Mouse (Mus musculus) 416B (cell line): ENCODE measurements around the gene Suv39h1.
A peak's percentile ranks its signal among the peaks of the same experiment; 100 is the strongest.

ENCODE experiments used
- DNase-seq: peaks from one replicate; pipeline ENCODE4 v3.0.0; 2011; ENCODE audit warnings: low read depth

Gene Suv39h1

DNA sequence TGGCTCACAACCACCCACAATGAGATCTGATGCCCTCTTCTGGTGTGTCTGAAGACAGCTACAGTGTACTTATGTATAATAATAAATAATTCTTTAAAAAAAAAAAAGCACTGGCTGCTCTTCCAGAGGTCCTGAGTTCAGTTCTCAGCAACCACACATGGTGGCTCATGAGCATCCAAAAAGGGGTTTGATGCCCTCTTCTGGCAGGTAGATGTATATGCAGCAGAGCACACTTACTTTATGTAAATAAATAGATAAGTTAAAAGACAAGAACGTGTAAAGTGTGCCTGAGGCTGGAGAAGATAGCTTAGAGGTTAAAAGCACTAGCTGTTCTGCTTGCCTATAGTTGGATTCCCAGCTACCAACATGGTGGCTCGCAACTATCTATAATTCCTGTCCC lies 49.8 kb downstream of the Suv39h1 start:
- DNase-seq, result peak; percentile 40

DNA sequence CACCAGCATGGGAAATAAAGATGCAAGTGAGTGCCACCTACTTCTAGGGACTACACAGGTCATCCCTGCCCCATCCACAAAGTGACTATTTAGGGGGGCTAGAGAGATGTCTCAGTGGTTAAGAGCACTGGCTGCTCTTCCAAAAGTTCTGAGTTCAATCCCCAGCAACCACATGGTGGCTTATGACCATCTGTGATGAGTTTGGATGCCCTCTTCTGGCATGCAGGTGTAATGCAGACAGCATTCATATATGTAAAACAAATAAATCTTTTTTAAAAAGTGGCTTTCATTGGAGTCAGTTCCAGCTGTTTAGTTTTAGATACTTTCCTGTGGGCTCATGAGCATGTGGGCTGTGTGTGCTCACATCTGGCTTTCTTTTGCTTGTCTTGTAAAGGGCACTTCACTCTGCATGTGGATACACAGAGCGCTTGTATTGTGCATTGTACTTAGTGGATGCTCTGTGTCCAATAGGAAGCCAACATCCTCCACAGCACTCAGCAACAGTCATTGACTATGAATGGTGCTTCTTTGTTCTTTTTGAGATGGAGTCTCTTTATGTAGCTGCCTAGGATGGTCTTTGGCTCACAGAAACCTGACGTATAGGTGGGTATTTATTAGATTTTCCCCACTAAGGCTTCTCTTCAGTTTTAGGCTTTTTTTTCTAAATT lies 54.3 kb downstream of the Suv39h1 start:
- peak; percentile 51 for DNase-seq

DNA sequence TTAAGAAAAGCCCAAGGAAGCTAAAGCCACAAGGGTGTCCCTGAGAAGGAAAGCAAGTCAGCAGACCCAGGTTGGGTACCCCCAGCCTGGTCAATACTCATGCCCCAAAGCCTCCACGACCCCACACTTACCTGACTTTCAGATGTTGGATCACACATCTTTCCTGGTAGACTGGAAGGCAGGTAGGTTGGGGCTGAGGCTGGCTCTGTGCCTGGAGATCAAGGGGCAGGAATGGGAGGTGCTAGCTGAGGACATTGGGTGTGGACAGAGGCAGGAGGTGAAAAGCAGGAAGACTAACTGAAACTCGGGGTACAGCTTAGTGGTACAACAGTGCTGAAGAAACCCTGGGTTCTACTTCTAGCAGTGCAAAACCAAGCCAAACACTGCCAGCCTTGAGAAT lies 56.3 kb downstream of the Suv39h1 start, which contains the start of gene Glod5:
Gene Glod5, minus strand, starts transcription at position 207 of the 400 bp plus-strand sequence.
- no peak for DNase-seq

DNA sequence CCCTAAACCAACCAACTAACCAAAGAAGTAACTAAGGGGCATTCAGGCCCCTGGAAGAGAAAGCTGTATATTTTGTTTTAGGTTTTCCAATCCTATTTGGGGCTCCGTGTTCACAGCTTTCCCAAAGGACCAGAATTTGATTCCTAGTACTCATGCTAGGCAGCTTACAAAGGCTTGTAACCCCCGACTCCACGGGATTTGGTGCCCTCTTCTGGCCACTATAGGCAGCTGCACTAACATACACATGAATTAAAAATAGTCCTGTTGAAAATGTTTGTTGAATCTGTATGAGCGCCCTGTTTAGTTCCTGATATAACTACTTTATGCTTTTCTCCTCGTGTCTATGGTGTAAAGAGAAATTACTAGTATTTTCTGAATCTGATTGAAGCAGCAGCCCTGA lies 57.4 kb downstream of the Suv39h1 start:
- DNase-seq, result peak; percentile 75

DNA sequence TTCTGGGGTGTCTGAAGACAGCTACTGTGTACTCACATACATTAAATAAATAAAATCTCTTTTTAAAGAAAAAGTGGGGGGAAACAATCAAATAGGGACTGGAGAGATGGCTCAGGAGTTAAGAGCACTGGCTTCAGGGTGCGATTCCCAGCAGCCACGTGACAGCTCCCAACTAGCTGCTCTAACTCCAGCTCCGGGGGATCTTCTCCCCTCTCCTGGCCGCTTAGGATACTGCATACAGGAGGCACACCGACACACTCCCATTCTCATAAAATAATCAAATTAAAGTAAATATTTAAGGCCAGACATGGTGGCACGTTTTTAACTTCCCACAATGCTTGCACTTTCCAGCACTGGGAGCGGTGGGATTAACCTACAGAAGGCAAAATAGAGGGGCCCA lies 58.9 kb downstream of the Suv39h1 start:
- peak; percentile 27 for DNase-seq

DNA sequence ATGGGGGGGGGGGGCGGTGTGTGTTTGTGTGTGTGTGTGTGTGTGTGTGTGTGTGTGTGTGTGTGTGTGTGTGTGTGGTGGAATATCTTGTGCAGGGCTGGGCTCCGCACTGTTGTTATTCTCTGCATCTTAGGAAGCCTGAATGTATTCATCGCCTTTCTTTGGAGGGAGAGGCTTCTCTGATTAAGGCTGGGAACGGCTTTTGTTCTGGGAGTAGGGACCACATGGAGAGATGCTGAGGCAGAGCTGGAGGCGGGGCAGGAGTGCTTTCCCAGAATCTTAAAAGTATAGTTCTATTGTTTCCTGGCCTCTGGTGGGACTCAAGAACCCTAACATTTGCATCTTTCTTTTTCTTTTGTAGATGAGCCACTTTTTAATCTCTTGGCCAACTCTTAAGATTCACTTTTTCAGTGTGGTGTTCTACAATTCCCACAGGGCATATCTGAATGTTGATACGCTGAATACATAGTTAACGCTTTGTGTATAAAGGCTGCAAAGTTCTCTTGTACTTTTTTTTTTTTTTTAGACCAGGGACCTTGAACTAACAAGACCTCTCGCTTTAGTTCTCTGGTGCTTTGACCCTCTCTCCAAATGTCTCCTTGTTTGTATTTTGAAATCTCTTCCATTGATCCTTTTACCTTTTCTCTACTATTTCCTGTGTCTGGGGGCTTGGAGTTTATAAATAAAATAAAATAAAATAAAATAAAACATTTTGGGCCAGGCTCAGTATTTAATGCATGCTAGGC lies 60.8 kb downstream of the Suv39h1 start:
- no peak for DNase-seq

DNA sequence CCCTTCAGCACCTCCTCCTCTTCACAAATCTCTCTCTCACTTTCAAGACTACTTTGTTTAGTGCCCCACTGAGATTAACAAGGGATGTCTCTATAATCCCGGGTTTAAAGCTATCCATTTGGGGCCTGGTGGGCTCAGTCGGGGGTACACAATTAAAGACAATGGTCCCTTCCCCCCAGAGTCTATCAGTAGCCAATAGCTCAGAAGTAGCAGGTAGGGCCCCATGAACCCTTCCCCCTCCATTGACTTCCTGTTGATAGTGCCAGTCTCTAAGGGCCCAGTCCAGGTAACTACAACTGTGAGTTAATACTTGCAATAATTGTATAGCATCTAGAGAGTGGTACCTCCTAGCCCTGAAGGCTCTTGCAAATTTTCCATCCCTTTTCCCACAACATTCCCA lies 61.4 kb downstream of the Suv39h1 start:
- no peak for DNase-seq
